Mouse (Mus musculus) limb, embryonic 12.5 days (tissue): Measurements from ENCODE around the gene H3f3b. TPM values are rescaled to one million over a fixed set of nuclear protein-coding genes. Genes with fewer than 3 reads are reported as not detected.
"Not testable (repeated sequence)": the region's sequence is repeated elsewhere in the genome, so short reads cannot be mapped to it uniquely, and the experiment has no call there.

Experiments used
- ATAC-seq: fragments of 200-750 bp; cut with Nextera tagmentation; 2 replicates; pipeline ENCODE4 v1.8.0; 2017; ENCODE audit warnings: low read depth, moderate TSS enrichment; ENCODE audit not compliant: insufficient number of reproducible peaks, insufficient read depth, low FRiP score, low TSS enrichment
- H3K27ac ChIP-seq: fragments of 300-500 bp; sonication (generic); 2 replicates; pipeline ENCODE4 v1.5.1; 2016; ENCODE audit warnings: mild to moderate bottlenecking, moderate library complexity
- H3K27me3 ChIP-seq: fragments of 300-500 bp; sonication (generic); 2 replicates; pipeline ENCODE4 v1.6.1; 2016; ENCODE audit warnings: mild to moderate bottlenecking, moderate library complexity
- H3K36me3 ChIP-seq: fragments of 300-500 bp; sonication (generic); 2 replicates; pipeline ENCODE4 v1.6.1; 2016; ENCODE audit warnings: mild to moderate bottlenecking, moderate library complexity
- H3K4me1 ChIP-seq: fragments of 300-500 bp; sonication (generic); replicated peaks from 2 replicates; pipeline ENCODE4 v1.6.1; 2016
- H3K4me2 ChIP-seq: fragments of 300-500 bp; sonication (generic); 2 replicates; pipeline ENCODE4 v1.6.1; 2016; ENCODE audit warnings: mild to moderate bottlenecking, moderate library complexity
- H3K4me3 ChIP-seq: fragments of 300-500 bp; sonication (generic); replicated peaks from 2 replicates; pipeline ENCODE4 v1.5.1; 2016; ENCODE audit warnings: mild to moderate bottlenecking
- H3K9ac ChIP-seq: fragments of 300-500 bp; sonication (generic); replicated peaks from 2 replicates; pipeline ENCODE4 v1.6.1; 2016; ENCODE audit warnings: mild to moderate bottlenecking, moderate library complexity
- H3K9me3 ChIP-seq: fragments of 300-500 bp; sonication (generic); 2 replicates; pipeline ENCODE4 v1.6.1; 2016; ENCODE audit warnings: mild to moderate bottlenecking, moderate library complexity
- WGBS: fragments of 180-500 bp; shearing (Covaris S2); methylation state at CpG from one replicate; pipeline ENCODE4 v1.1.7; 2016; 5-methylcytosine and 5-hydroxymethylcytosine counted together
- polyA plus RNA-seq: library from polyadenylated mRNA; unstranded; fragments of >200 nt; fragmentation: Nextera tagmentation; extraction: Ambion mirVana; gene quantifications from 2 replicates; pipeline ENCODE4 v1.2.1, GENCODE M21; 2016

The H3f3b gene
- polyA plus RNA-seq, 1 experiment from 2014 or later: 2,474 TPM

DNA sequence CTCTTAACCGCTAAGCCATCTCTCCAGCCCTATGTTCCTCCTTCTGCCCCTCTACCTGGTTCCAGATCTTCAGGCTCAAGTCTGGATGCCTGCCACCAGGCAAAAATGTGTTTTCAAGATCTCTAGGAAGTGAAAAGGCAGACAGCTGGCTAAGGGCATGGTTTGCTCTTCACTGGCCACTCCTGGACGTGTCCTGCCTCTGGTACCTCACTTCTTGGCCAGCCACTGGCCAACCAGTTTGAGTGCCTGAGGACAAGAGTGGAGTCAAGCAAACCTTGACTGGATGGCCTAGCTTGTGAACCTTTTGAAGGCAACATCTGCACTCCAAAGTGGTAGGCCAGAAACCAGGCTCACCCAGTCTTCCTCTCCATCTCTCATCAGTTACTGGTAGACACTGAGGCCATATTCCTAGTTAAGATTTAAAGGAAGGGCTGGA lies 7.8 kb downstream of the H3f3b start:
- Histone ChIP-seq H3K4me2 (no peak overlapping the region), H3K27ac (no peak overlapping the region; the same call in 1 of the 2 replicates), H3K27me3 (no peaks in the 10 kb centered on the region), H3K9me3 (no peaks in the 10 kb centered on the region), H3K4me3 (no peak overlapping the region), H3K4me1 (peaks cover 14% of the 10 kb centered on the region), H3K9ac (no peak overlapping the region), H3K36me3 (peaks cover 23% of the 10 kb centered on the region)
- no peak for ATAC-seq
- WGBS: 70% methylated on average over 2 of the region's 2 CpGs

DNA sequence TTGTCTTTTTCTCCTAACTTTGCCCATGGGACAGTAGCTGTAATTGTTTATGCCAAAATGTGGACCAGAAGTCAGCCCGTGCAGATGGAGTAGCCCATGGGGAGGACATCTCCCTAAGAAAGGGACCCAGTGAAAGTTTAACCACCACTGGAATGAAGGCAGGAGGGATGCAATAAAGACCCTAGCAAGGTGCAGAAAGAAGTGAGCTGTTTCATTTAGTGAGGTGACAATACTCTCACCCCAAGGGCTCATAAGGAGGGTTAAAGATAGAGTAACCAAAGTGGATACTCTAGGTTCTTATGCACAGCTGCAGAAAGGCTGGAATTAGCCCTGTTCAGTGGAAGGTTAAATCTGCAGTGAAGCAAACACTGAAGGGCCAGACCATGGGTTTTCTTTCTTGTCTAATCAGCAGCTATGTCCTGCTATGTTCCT lies 8.4 kb downstream of the H3f3b start:
- no peaks in the 10 kb centered on the region for H3K27me3 ChIP-seq
- peaks cover 14% of the 10 kb centered on the region for H3K4me1 ChIP-seq
- ATAC-seq: no peak
- H3K4me2 ChIP-seq: no peak overlapping the region
- no peak overlapping the region for H3K4me3 ChIP-seq
- no peak overlapping the region for H3K27ac ChIP-seq
- peaks cover 23% of the 10 kb centered on the region for H3K36me3 ChIP-seq
- WGBS: 64% methylated on average over 1 of the region's 1 CpGs
- no peak overlapping the region for H3K9ac ChIP-seq
- H3K9me3 ChIP-seq: no peaks in the 10 kb centered on the region

DNA sequence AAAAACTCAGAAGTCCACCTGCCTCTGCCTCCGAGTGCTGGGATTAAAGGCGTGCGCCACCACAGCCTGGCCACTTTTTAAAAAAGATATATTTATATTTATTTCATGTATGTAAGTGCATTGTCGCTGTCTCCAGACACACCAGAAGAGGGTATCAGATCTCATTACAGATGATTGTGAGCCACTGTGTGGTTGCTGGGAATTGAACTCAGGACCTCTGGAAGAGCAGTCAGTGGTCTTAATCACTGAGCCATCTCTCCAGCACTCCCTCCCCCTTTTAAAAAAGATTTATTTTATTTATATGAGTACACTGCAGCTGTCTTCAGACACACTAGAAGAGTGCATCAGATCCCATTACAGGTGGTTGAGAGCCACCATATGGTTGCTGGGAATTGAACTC lies 8.9 kb downstream of the H3f3b start:
- not testable (repeated sequence) for H3K27ac ChIP-seq, H3K9me3 ChIP-seq, H3K4me2 ChIP-seq, H3K9ac ChIP-seq, H3K27me3 ChIP-seq, H3K4me3 ChIP-seq, ATAC-seq
- Histone ChIP-seq H3K4me1 (peaks cover 14% of the 10 kb centered on the region), H3K36me3 (peaks cover 23% of the 10 kb centered on the region)
- WGBS: 90% methylated on average over 4 of the region's 4 CpGs

DNA sequence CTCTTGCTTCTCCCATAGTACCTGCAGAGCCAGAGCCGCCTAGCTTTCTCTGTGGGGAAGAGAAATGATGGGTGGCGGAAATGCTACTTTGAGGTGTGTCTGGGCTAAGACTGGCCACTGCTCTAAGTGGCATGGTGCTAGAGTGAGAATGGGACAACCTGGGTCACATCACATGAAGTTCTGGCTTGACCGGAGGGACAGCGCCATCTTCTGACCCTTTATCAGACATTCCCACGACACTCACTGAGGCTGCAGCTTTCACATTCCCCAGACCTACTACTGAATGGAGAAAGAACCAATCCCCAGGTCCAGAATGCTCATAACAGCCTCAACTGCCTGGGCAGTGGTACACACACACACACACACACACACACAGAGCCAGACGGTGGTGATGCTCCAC lies 9.7 kb downstream of the H3f3b start:
- Histone ChIP-seq H3K4me3 (no peak overlapping the region), H3K27ac (no peak overlapping the region; the same call in 1 of the 2 replicates), H3K9ac (0 out of 2 replicates have a peak overlapping the region, but pooled peaks have one; percentile 18), H3K36me3 (peaks cover 18% of the 10 kb centered on the region), H3K9me3 (no peaks in the 10 kb centered on the region), H3K4me1 (peaks cover 14% of the 10 kb centered on the region), H3K4me2 (no peak overlapping the region), H3K27me3 (no peaks in the 10 kb centered on the region)
- 29% methylated on average over 6 of the region's 6 CpGs for WGBS
- no peak for ATAC-seq

DNA sequence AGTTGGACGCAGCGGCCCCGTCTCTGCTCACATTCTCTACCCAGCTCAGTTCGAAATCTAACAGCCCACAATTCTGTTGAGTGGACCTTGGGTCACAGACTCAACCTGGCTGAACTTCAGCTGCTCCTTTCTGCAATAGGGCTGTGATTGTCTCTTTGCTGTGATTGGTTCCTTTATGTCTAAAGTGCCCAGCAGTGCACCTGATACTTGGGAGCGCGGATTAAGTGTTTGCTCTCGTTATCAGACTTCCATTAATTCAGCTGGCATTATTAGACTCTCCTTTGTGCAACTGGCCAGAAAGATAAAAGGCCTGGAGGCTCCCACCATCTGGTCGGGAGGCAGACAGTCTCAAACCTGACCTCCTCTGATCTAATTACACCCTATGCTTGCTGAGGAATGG lies 12.9 kb downstream of the H3f3b start:
- H3K27me3 ChIP-seq: no peaks in the 10 kb centered on the region
- H3K9me3 ChIP-seq: no peaks in the 10 kb centered on the region
- no peak overlapping the region for H3K9ac ChIP-seq
- no peak overlapping the region for H3K4me2 ChIP-seq
- H3K36me3 ChIP-seq: peaks cover 9% of the 10 kb centered on the region
- no peak for ATAC-seq
- H3K4me1 ChIP-seq: peaks cover 20% of the 10 kb centered on the region
- no peak overlapping the region for H3K4me3 ChIP-seq
- WGBS: 64% methylated on average over 8 of the region's 8 CpGs
- no peak overlapping the region for H3K27ac ChIP-seq

DNA sequence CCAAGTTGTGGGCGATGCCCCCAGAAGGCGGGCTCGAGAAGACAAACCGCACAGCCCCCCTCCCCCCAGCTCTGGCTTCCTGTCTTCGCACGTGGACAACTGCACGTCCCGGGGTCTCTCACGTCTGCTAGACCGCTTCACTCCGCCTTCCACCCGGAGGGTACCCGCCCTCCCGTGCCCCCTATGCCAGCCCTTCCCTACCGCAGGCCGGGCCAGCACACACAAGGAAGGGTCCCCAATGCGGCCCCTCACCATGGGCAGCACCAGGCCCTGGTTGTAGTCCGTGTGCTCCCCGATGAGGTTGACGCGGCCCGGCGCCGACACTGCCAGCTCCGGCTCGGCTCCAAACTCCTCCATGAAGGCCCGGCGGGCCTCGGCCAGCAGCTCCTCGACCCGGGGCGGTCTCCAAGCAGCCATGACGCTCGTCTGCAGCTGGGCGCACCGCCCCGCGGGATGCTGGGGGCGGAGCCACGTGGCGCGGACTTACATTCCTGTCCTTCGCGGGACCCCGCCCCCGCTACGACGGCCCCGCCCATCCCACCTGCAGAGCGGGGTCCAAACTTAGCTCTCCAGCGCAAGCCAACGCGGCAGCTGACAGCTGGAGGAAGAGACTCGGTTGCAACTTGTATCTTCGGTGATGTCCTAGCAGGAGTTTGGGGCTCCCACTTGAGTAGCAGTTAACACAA lies 15.4 kb downstream of the H3f3b start, which contains the start of gene Galk1:
Gene Galk1, minus strand, starts transcription at position 458 of the 686 bp plus-strand sequence.
- WGBS: under 1% methylated on average over 49 of the region's 55 CpGs
- no peaks in the 10 kb centered on the region for H3K9me3 ChIP-seq
- peak within 1 kb of the TSS; percentile 77 for H3K4me2 ChIP-seq
- H3K9ac ChIP-seq: peak within 1 kb of the TSS; percentile 80
- peak; percentile 83 for ATAC-seq
- peaks cover 33% of the 10 kb centered on the region for H3K36me3 ChIP-seq
- no peaks in the 10 kb centered on the region for H3K27me3 ChIP-seq
- H3K4me1 ChIP-seq: peaks cover 31% of the 10 kb centered on the region
- peak within 1 kb of the TSS; percentile 96 for H3K27ac ChIP-seq
- peak within 1 kb of the TSS; percentile 70 for H3K4me3 ChIP-seq

DNA sequence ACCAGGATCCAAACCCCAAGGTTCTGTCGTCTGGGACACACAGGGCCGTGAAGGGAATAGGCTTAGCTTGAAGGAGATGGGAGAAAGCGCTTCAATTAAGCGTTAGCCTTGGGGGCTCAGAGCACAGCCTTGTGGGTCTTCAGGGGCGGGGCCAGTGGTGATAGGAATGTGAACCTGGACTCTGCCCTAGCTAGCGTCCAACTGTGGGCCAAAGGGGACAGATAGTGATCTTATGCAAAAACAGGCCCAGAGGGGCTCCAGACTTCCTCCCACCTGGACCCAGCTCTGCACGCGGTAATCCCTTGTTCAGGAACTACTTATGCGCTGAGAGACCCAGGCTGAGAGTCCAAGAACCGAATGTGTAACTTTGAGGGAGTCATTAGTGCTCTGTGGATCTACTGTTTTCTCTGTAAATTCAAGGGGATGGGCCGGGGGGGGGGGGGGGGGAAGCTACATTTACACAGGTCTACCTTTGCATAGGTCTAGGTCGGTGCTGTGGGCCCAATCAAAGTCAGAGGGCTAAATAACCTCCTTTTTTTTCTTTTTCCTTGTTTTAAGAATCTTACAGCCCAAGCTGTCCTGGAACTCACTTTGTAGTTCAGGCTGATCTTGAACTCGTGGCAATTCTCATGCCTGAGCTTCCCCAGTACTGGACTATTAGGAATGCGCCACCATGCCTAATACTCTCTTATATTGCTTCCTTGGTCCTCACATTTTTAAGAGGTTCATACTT lies 16.1 kb downstream of the H3f3b start:
- peak overlapping the region; percentile 80 for H3K9ac ChIP-seq
- H3K4me2 ChIP-seq: peak overlapping the region; percentile 77
- peak; percentile 7; the same call in 1 of the 2 replicates for ATAC-seq
- H3K9me3 ChIP-seq: no peaks in the 10 kb centered on the region
- WGBS: 18% methylated on average over 14 of the region's 14 CpGs
- H3K36me3 ChIP-seq: peaks cover 40% of the 10 kb centered on the region
- peak overlapping the region; percentile 96 for H3K27ac ChIP-seq
- peaks cover 31% of the 10 kb centered on the region for H3K4me1 ChIP-seq
- no peaks in the 10 kb centered on the region for H3K27me3 ChIP-seq
- H3K4me3 ChIP-seq: peak overlapping the region; percentile 70

DNA sequence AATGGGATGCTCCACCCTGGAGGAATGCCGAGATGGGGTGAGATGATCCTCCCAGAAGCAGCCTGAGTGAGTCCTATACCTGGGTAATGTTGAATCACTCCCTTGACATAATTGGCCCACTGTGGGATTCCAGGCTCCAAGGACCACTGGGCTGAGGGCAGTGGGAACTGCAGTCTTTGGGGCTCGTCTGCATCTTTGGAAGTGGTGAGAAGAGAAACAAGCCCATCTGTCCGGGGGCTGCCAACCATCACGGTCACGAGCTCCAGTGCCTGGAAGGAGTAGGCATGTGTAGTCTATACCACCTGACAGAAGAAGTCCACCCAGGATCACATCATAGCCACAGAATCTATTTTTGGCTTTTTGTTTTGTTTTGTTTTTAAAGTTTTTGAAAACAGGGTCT lies 16.8 kb downstream of the H3f3b start:
- Histone ChIP-seq H3K27me3 (no peaks in the 10 kb centered on the region), H3K4me2 (peak overlapping the region; percentile 77; the same call in 1 of the 2 replicates), H3K27ac (no peak overlapping the region), H3K9ac (no peak overlapping the region), H3K36me3 (peaks cover 44% of the 10 kb centered on the region), H3K4me3 (0 out of 2 replicates have a peak overlapping the region, but pooled peaks have one; percentile 70), H3K4me1 (peaks cover 33% of the 10 kb centered on the region), H3K9me3 (no peaks in the 10 kb centered on the region)
- 88% methylated on average over 5 of the region's 5 CpGs for WGBS
- ATAC-seq: no peak

DNA sequence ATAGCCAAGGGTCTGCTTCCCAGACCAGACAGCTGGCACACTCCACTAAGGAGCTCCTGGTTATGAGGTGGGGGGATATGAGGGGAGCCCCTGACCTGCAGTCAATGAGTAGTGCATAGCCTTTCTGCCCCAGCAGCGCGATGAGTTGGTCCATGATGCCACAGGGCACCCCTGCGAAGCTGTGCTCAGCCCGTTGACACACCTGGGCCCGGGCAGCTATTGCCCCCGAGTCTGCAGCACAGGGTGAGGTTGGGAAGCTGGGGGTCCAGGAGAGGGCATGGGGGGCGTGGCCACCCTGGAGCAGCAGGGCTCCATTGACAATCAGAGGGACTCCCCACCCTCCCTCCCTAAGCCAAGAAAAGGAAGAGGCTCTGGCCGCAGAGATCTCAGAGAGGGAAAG lies 17.6 kb downstream of the H3f3b start:
- Histone ChIP-seq H3K4me2 (no peak overlapping the region), H3K9ac (no peak overlapping the region), H3K27me3 (no peaks in the 10 kb centered on the region), H3K4me3 (no peak overlapping the region), H3K4me1 (peaks cover 42% of the 10 kb centered on the region), H3K36me3 (peaks cover 44% of the 10 kb centered on the region), H3K27ac (no peak overlapping the region), H3K9me3 (no peaks in the 10 kb centered on the region)
- ATAC-seq: no peak
- WGBS: 95% methylated on average over 8 of the region's 8 CpGs

DNA sequence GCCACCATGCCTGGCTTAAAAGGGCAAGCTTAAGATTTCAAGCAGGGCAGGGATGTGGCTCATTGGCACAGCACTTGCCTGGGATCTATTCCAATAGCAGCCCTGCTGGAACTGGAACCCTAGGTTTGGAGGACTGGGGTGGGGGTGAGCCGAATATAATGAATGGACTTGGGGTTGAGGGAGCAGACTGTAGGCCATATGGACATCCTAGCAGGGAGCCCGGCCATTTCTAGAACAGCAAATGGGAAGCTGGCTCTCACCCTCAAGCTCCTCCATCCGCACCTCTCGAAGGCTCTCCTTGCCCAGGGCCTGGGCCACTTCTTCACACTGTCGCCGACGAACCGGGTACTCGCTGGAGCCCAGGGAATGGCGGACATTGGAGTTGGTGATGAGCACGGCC lies 18.1 kb downstream of the H3f3b start:
- H3K9me3 ChIP-seq: no peaks in the 10 kb centered on the region
- H3K27me3 ChIP-seq: no peaks in the 10 kb centered on the region
- H3K4me3 ChIP-seq: no peak overlapping the region
- 0 out of 2 replicates have a peak overlapping the region, but pooled peaks have one; percentile 31 for H3K27ac ChIP-seq
- ATAC-seq: no peak
- no peak overlapping the region for H3K4me2 ChIP-seq
- H3K4me1 ChIP-seq: peaks cover 46% of the 10 kb centered on the region
- WGBS: 91% methylated on average over 11 of the region's 11 CpGs
- no peak overlapping the region for H3K9ac ChIP-seq
- H3K36me3 ChIP-seq: peaks cover 44% of the 10 kb centered on the region

DNA sequence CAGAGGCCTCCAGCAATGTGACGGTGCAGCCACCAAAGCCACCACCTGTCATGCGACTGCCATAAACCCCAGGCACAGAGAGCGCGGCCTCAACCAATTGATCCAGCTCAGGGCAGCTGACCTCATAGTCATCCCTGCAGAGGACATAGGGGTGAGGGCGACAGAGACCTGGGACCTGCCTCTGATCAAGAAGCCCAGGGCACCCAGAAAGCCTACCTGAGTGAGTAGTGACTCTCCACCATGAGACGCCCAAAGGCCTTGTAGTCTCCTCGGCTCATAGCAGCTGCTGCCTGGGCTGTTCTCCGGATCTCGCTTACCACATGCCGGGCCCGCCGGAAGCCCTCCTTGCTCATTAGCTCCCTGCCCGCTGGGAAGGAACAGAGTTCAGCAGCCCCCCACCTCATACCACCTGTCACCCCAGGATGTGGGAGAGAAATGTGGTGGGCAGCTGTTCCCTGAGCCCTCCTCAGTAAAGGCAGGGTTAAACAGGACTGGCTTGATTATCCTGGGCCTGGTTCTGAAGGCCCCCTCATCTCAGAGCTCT lies 18.9 kb downstream of the H3f3b start:
- H3K27me3 ChIP-seq: no peaks in the 10 kb centered on the region
- peaks cover 44% of the 10 kb centered on the region for H3K36me3 ChIP-seq
- ATAC-seq: no peak
- WGBS: 63% methylated on average over 13 of the region's 13 CpGs
- H3K9me3 ChIP-seq: no peaks in the 10 kb centered on the region
- H3K4me2 ChIP-seq: no peak overlapping the region
- 0 out of 2 replicates have a peak overlapping the region, but pooled peaks have one; percentile 31 for H3K27ac ChIP-seq
- no peak overlapping the region for H3K9ac ChIP-seq
- H3K4me1 ChIP-seq: peaks cover 49% of the 10 kb centered on the region
- H3K4me3 ChIP-seq: no peak overlapping the region
